Comparison of ENCODE assay signal across 8 mouse cellular contexts in genomic region chr12:102308457-102309011, GRCm38 (mm10). TPM values are rescaled to one million over a fixed set of nuclear protein-coding genes. Genes with fewer than 3 reads are reported as not detected.
DNase-seq lines count a peak whose midpoint lies in the region; ATAC-seq and TF ChIP-seq lines count a peak whose summit lies in the region.

No protein-coding gene starts in this region.

- ATAC-seq in monocyte, adult 5-6 weeks (replicated peaks; ENCODE audit: insufficient number of reproducible peaks, low FRiP score, low TSS enrichment, poor library complexity, severe bottlenecking): peak; percentile 70

- no peaks in the 10 kb centered on the region for H3K9me3 ChIP-seq in MEL (replicated peaks; ENCODE audit: insufficient read depth, low read length)

- peaks cover 0 to 9% of the 10 kb centered on the region in 2 experiments; a peak in 2 of 4 replicates for H3K36me3 ChIP-seq in MEL (ENCODE audit: control insufficient read depth in 1 of 2, insufficient read depth in 2 of 2, low read length in 2 of 2)

- H3K9ac ChIP-seq in MEL (ENCODE audit: control insufficient read depth, low read depth, low read length, poor library complexity, severe bottlenecking): no peak overlapping the region

- H3K4me1 ChIP-seq in MEL (ENCODE audit: control insufficient read depth in 1 of 2, insufficient read depth in 2 of 2, low read length in 2 of 2): peaks cover 0 to 19% of the 10 kb centered on the region in 2 experiments; a peak in 3 of 4 replicates

- TF ChIP-seq EP300 in MEL (IDR thresholded peaks at IDR 0.05; ENCODE audit: low read depth in 1 of 2, low read length in 2 of 2): peak; percentile 48 to 69

- no peak for TF ChIP-seq POLR2A in MEL (IDR thresholded peaks at IDR 0.05; ENCODE audit: control insufficient read depth in 1 of 2, insufficient read depth in 1 of 2, low read depth in 1 of 2, low read length in 2 of 2, poor library complexity in 1 of 2)

- peak; percentile 85 for DNase-seq in CD4-positive helper T cell, adult 2 months (ENCODE audit: low read depth, low spot score)
- peak; percentile 83 for DNase-seq in MEL (ENCODE audit: low read depth, low spot score)
- peak; percentile 48 to 66 for DNase-seq in frontal cortex, postnatal 14 days (ENCODE audit: low spot score in 2 of 2)
- peak; percentile 54 for DNase-seq in kidney, adult 9 months
- DNase-seq in left cerebral cortex, postnatal 36 days (ENCODE audit: low spot score in 2 of 2): peak; percentile 40 to 60
- peak; percentile 78 for DNase-seq in thymus, postnatal 25 days
- no peak for DNase-seq in urinary bladder, postnatal 10 days (ENCODE audit: low spot score)

- H3K79me2 ChIP-seq in MEL (ENCODE audit: control insufficient read depth, insufficient read depth, low read length, poor library complexity): no peaks in the 10 kb centered on the region

- intact Hi-C loops in left cerebral cortex, postnatal 36 days (cut with DNase I): loop anchor here (5.0 kb wide), 1 partner anchor 56 kb away; no protein-coding TSS in a partner anchor

- TF ChIP-seq CTCF in MEL (IDR thresholded peaks at IDR 0.05 in 2 of 3, conservative IDR thresholded peaks at IDR 0.05 in 1 of 3; ENCODE audit: control insufficient read depth in 1 of 3, insufficient read depth in 1 of 3, low read depth in 2 of 3, low read length in 3 of 3, poor library complexity in 1 of 3, severe bottlenecking in 1 of 3): no peak

- H3K27me3 ChIP-seq in MEL (ENCODE audit: control insufficient read depth in 1 of 2, insufficient read depth in 2 of 2, low read length in 2 of 2): no peaks in the 10 kb centered on the region

- no peak overlapping the region for H3K27ac ChIP-seq in MEL (ENCODE audit: control insufficient read depth, low read depth, low read length)

- no peak overlapping the region for H3K4me3 ChIP-seq in MEL (ENCODE audit: control insufficient read depth in 1 of 2, insufficient read depth in 1 of 2, low read depth in 2 of 2, low read length in 2 of 2)

- TF ChIP-seq RAD21 in MEL (IDR thresholded peaks at IDR 0.05; ENCODE audit: low read depth, low read length): no peak

TF ChIP-seq in MEL, 35 proteins besides CTCF, POLR2A, EP300 and RAD21:
- peak; percentile 62; the same call in 1 of the 2 replicates for TF ChIP-seq BHLHE40 (IDR thresholded peaks at IDR 0.05; ENCODE audit: borderline replicate concordance, low read depth, low read length)
- no peak for TF ChIP-seq NELFE (IDR thresholded peaks at IDR 0.05; ENCODE audit: low read depth, low read length)
- TF ChIP-seq ETS1 (IDR thresholded peaks at IDR 0.05; ENCODE audit: low read depth, low read length): peak; percentile 82
- no peak for TF ChIP-seq GABPA (IDR thresholded peaks at IDR 0.05; ENCODE audit: low read depth, low read length)
- no peak for TF ChIP-seq POLR2AphosphoS2 (IDR thresholded peaks at IDR 0.05; ENCODE audit: low read length)
- no peak for TF ChIP-seq TCF12 (IDR thresholded peaks at IDR 0.05; ENCODE audit: low read depth, low read length)
- TF ChIP-seq MAX (IDR thresholded peaks at IDR 0.05; ENCODE audit: low read length): peak; percentile 89
- 0 out of 2 replicates have a peak, but pooled peaks have one; percentile 22 for TF ChIP-seq MYC (IDR thresholded peaks at IDR 0.05; ENCODE audit: low read depth, low read length)
- peak; percentile 54; the same call in 1 of the 2 replicates for TF ChIP-seq GATA1 (IDR thresholded peaks at IDR 0.05; ENCODE audit: low read depth, low read length)
- peak; percentile 81; the same call in 1 of the 2 replicates for TF ChIP-seq RCOR1 (IDR thresholded peaks at IDR 0.05; ENCODE audit: low read depth, low read length)
- TF ChIP-seq USF1 (IDR thresholded peaks at IDR 0.05; ENCODE audit: low read depth, low read length): peak; percentile 54; the same call in 1 of the 2 replicates
- peak; percentile 53; the same call in 1 of the 2 replicates for TF ChIP-seq SIN3A (IDR thresholded peaks at IDR 0.05; ENCODE audit: low read length)
TF ChIP-seq in MEL: peak in this region for 8.

RNA-seq across cellular contexts. Expression of gene Rin3, which starts 25.7 kb away (rescaled TPM):
- total RNA-seq in MEL (2012; rRNA removed): 14.8 and 17.5 TPM in 2 replicates
- polyA plus RNA-seq in MEL (2012; ENCODE audit: insufficient read depth in 1 of 2, insufficient read length in 2 of 2, low read depth in 1 of 2, low replicate concordance in 2 of 2, missing spikeins in 1 of 2): 10 to 100 TPM in 1 of 2 experiments, not detected in 1; 38.9 TPM
- 1 to 10 TPM; 3.5 to 4.4 TPM for total RNA-seq in left cerebral cortex, postnatal 36 days (2021)
- 60.2 to 126 TPM (median 89.9 TPM) in 3 replicates for total RNA-seq in monocyte, adult 5-6 weeks (2017)
